Mouse (Mus musculus) neural tube, embryonic 11.5 days (tissue): Measurements from ENCODE around the gene Rcbtb2. TPM values are rescaled to one million over a fixed set of nuclear protein-coding genes. Genes with fewer than 3 reads are reported as not detected.

Source experiments
- ATAC-seq: fragments of 200-750 bp; cut with Nextera tagmentation; 2 replicates; pipeline ENCODE4 v1.8.0; 2017; ENCODE audit warnings: moderate number of reproducible peaks, mild to moderate bottlenecking, moderate TSS enrichment, moderate library complexity; ENCODE audit not compliant: insufficient read depth, low FRiP score, low TSS enrichment
- DNase-seq: peaks from one replicate; pipeline ENCODE4 v3.0.0-alpha.2; 2015; ENCODE audit warnings: low spot score
- H3K27ac ChIP-seq: fragments of 300-500 bp; sonication (generic); 2 replicates; pipeline ENCODE4 v1.5.1; 2014; ENCODE audit warnings: low read depth, mild to moderate bottlenecking, low read length
- H3K27me3 ChIP-seq: fragments of 300-500 bp; sonication (generic); 2 replicates; pipeline ENCODE4 v1.6.1; 2014; ENCODE audit warnings: mild to moderate bottlenecking, low read length, mixed read lengths; ENCODE audit not compliant: control insufficient read depth, insufficient read depth
- H3K36me3 ChIP-seq: fragments of 300-500 bp; sonication (generic); 2 replicates; pipeline ENCODE4 v1.6.1; 2014; ENCODE audit warnings: mild to moderate bottlenecking, low read length, moderate library complexity, mixed read lengths; ENCODE audit not compliant: control insufficient read depth, insufficient read depth
- H3K4me1 ChIP-seq: fragments of 300-500 bp; sonication (generic); 2 replicates; pipeline ENCODE4 v1.6.1; 2014; ENCODE audit warnings: low read length, mixed read lengths; ENCODE audit not compliant: control insufficient read depth, insufficient read depth
- H3K4me2 ChIP-seq: fragments of 300-500 bp; sonication (generic); 2 replicates; pipeline ENCODE4 v1.6.1; 2014; ENCODE audit warnings: low read depth, mild to moderate bottlenecking, moderate library complexity
- H3K4me3 ChIP-seq: fragments of 300-500 bp; sonication (generic); 2 replicates; pipeline ENCODE4 v1.5.1; 2014; ENCODE audit warnings: low read depth, low read length
- H3K9ac ChIP-seq: fragments of 300-500 bp; sonication (generic); 2 replicates; pipeline ENCODE4 v1.6.1; 2014; ENCODE audit warnings: mild to moderate bottlenecking, low read length
- H3K9me3 ChIP-seq: fragments of 300-500 bp; sonication (generic); 2 replicates; pipeline ENCODE4 v1.6.1; 2016; ENCODE audit warnings: low read length; ENCODE audit not compliant: control insufficient read depth
- WGBS: fragments of 180-500 bp; shearing (Covaris S2); extraction: QIAGEN DNeasy Blood & Tissue Kit; methylation state at CpG from one replicate; pipeline ENCODE4 v1.1.7; 2014; 5-methylcytosine and 5-hydroxymethylcytosine counted together
- polyA plus RNA-seq: library from polyadenylated mRNA; unstranded; fragments of >200 nt; fragmentation: Nextera tagmentation; extraction: Ambion mirVana; gene quantifications from 2 replicates; pipeline ENCODE4 v1.2.1, GENCODE M21; 2014

Rcbtb2 gene
- polyA plus RNA-seq, 1 experiment from 2014 or later = 167 TPM

DNA sequence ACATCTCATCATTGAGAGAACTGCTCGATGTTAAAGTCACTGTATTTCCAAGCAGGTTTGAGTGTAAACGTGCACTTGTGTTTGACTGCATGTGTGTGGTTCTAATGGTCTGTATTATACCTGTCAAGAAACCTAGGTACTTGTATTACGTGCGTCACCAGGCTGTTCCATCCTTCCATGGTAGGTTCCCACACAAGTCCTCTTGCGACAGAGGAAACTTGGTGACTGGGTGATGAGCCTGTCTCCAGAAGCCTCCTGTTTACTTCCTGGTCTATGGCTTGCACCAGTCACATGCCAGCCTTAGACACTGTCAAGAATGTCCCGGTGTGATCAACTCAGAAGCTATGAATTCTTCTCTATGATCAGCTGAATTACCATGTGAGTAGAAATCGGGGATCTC lies 15.6 kb downstream of the Rcbtb2 start:
- Histone ChIP-seq H3K36me3 (no peaks in the 10 kb centered on the region), H3K27ac (no peak overlapping the region), H3K4me2 (no peak overlapping the region), H3K9me3 (no peaks in the 10 kb centered on the region), H3K9ac (no peak overlapping the region), H3K4me1 (no peaks in the 10 kb centered on the region), H3K4me3 (no peak overlapping the region), H3K27me3 (no peaks in the 10 kb centered on the region)
- ATAC-seq (no peak), DNase-seq (no peak)
- 94% methylated on average over 7 of the region's 7 CpGs for WGBS

DNA sequence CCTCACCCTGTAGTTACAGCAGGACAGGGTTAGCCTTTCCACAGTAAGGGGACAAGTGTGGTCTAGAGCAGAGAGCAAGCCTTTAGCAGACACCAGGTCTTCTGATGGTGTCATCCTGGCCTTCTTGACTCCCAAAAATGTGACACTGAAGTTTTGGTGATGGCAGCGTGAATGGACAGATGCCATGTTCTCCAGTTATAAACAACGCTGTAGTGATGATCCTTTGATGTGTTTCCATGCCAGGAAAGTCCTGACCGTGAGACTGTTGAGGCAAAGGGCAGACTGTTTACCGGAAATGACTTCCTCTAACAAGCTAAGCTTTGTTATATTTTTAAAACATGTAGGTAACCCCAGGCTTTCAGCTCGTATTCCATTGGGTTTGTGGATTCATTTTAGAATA lies 17.0 kb downstream of the Rcbtb2 start:
- WGBS = 63% methylated on average over 5 of the region's 5 CpGs
- H3K9me3 ChIP-seq = no peaks in the 10 kb centered on the region
- no peak overlapping the region for H3K4me3 ChIP-seq
- no peak overlapping the region for H3K27ac ChIP-seq
- no peak overlapping the region for H3K9ac ChIP-seq
- no peaks in the 10 kb centered on the region for H3K36me3 ChIP-seq
- no peak for ATAC-seq
- no peak overlapping the region for H3K4me2 ChIP-seq
- H3K4me1 ChIP-seq = peaks cover 8% of the 10 kb centered on the region; the same call in 1 of the 2 replicates
- no peak for DNase-seq
- H3K27me3 ChIP-seq = no peaks in the 10 kb centered on the region

DNA sequence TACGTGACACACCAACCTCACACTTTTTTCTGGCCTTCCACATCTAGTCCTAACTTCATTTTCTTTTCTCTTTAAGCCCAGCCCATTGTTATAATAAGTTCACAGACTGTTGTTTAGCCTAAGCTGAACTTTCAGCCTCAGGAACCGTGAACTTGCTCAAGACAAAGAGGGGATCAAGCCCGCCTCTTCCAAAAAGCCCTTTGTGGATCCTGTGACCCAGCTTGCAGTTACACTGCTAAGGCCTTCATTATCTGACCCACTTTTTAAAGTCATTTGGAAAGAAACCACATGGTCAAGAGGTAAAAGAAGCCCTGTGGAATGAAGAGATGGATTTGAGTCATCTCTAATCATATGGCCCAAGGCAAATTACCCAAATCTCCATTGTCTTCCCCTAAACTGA lies 19.0 kb downstream of the Rcbtb2 start:
- 72% methylated on average over 3 of the region's 3 CpGs for WGBS
- no peak overlapping the region for H3K4me2 ChIP-seq

DNA sequence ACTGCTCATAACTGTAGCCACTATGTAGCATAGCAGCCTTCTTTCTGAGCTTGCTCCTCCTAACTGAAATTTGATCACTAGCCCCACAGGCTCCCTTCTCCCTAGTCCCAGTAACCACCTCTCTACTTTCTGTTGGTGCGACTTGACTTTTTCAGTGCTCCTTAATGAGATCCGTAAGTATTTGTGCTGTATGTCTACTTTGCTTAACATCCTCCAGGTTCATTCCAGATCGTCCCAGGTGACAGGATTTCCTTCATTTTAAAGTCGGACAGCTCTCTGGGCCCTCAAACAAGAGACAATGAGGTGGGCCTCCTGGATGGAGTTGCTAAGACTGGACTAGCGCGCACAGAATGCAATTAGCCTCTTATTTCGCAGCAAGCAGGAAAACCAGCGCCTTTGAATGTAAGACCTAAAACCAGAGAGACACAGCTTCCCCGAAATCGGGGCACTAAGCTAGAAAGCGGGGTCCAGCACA lies 19.6 kb downstream of the Rcbtb2 start:
- Histone ChIP-seq H3K9ac (peak overlapping the region; percentile 99), H3K9me3 (no peaks in the 10 kb centered on the region), H3K36me3 (no peaks in the 10 kb centered on the region), H3K27me3 (no peaks in the 10 kb centered on the region), H3K4me2 (peak overlapping the region; percentile 77), H3K4me3 (peak overlapping the region; percentile 80), H3K27ac (peak overlapping the region; percentile 99), H3K4me1 (peaks cover 8% of the 10 kb centered on the region; the same call in 1 of the 2 replicates)
- ATAC-seq (no peak), DNase-seq (no peak)
- WGBS = under 1% methylated on average over 11 of the region's 11 CpGs

More for the DNA sequence above, 19.0 kb downstream of the Rcbtb2 start:
- Histone ChIP-seq H3K9me3 (no peaks in the 10 kb centered on the region), H3K27me3 (no peaks in the 10 kb centered on the region), H3K36me3 (no peaks in the 10 kb centered on the region), H3K27ac (no peak overlapping the region), H3K4me1 (peaks cover 8% of the 10 kb centered on the region; the same call in 1 of the 2 replicates), H3K4me3 (no peak overlapping the region), H3K9ac (no peak overlapping the region; the same call in 1 of the 2 replicates)
- ATAC-seq (no peak), DNase-seq (no peak)

DNA sequence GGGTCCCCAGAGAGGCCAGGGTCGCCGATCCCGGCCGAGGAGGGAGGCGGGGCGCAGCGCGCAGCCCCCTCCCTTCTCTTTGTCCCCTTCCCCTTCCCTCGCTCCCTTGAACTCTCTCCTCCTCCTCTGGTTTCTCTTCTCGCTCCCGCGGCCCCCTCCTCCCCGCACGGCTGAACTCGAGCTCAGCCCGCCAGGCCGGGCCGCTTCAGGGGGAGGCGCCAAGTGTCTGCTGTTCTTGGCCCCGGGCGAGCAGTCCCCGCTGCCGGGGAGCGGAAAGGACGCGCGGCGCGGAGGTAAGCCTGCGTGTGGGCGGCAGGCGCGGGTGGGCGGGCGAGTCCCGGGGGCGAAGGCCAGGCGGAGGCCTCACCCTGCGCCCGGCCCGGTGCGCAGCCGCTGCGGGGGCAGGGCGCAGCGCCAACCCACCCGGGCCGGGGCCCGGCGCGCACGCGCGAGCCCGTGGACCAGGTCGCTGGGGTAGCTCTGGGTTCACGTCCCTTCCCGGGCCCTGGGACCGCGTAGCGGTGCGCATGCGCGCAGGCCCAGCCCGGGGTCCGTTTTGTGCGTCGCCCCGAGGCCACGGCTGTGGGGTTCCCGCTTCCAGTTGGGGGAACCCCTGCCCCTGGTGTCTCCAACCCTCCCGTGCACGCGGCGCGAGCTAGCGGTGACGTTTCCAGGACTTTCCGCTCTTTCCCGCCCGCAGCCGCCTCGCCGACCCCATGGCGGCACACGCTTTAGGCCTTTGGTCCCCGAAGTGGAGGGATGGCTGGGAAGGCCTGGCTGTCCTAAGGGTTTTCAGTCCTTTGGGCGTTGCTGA lies 20.3 kb downstream of the Rcbtb2 start:
- peak; percentile 89 for DNase-seq
- H3K9ac ChIP-seq = peak overlapping the region; percentile 99
- H3K9me3 ChIP-seq = no peaks in the 10 kb centered on the region
- H3K27ac ChIP-seq = peak overlapping the region; percentile 99
- peak overlapping the region; percentile 80 for H3K4me3 ChIP-seq
- H3K4me2 ChIP-seq = peak overlapping the region; percentile 77
- ATAC-seq = peak; percentile 93
- under 1% methylated on average over 84 of the region's 88 CpGs for WGBS
- H3K36me3 ChIP-seq = no peaks in the 10 kb centered on the region
- no peaks in the 10 kb centered on the region for H3K27me3 ChIP-seq
- peaks cover 8% of the 10 kb centered on the region; the same call in 1 of the 2 replicates for H3K4me1 ChIP-seq

DNA sequence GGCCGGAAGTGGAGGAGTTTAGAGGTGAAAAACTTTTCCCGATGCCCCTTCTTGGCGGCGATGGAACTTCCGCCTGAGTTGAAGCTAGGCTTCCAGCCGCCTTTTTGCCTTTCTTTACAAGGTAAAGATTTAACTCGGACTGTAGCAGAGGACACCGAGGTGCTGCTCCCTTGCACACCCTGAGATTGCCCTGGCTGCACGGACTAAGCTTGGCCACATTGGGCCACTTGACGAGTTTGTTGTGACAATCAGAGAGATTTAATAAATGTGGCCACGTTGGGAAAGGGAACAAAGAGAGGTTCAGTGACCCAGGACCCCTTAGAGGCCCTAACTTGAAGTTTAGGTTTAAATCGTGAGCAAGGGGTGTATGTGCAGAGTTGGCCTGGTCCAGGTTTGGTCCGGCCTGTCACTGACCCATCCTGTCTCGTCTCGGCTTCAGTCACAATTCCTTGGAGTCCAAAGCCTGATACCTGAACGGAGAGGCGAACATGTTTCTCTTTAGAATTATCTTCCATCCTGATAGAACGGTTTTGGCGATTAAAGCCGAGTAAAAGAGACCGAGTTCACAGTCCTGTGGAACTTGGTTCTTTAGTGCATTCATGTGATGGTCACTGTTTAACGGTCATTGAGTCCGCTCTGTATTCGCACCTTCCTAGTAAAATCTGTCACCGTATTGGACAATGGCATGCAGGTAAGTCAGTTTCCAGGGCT lies 21.0 kb downstream of the Rcbtb2 start:
- peak overlapping the region; percentile 80 for H3K4me3 ChIP-seq
- no peaks in the 10 kb centered on the region for H3K36me3 ChIP-seq
- 0 out of 2 replicates have a peak, but pooled peaks have one; percentile 3 for ATAC-seq
- peak overlapping the region; percentile 77 for H3K4me2 ChIP-seq
- peak overlapping the region; percentile 99 for H3K27ac ChIP-seq
- peaks cover 8% of the 10 kb centered on the region; the same call in 1 of the 2 replicates for H3K4me1 ChIP-seq
- WGBS = 43% methylated on average over 25 of the region's 25 CpGs
- peak; percentile 14 for DNase-seq
- H3K27me3 ChIP-seq = no peaks in the 10 kb centered on the region
- H3K9ac ChIP-seq = peak overlapping the region; percentile 99
- no peaks in the 10 kb centered on the region for H3K9me3 ChIP-seq

DNA sequence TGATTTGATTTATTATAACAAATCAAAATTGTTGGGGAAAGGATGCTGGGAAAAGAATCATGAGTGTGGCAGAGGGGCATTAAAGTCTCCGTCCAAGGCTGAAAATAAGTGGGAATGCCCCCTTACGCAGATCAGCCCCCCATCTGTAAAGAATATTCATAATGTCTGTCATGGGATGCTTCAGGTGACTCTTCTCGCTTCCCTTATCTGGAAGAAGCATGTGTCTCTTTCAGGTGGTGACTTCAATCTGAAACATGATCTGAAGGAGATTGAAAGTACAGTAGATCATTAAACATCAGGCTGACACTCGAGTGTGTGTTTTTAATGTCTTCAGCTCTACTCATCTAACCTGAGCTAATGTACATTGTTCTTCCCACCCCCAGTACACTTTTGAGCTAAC lies 22.7 kb downstream of the Rcbtb2 start:
- peaks cover 8% of the 10 kb centered on the region; the same call in 1 of the 2 replicates for H3K4me1 ChIP-seq
- ATAC-seq = no peak
- no peak overlapping the region for H3K4me3 ChIP-seq
- DNase-seq = no peak
- no peak overlapping the region for H3K27ac ChIP-seq
- no peaks in the 10 kb centered on the region for H3K27me3 ChIP-seq
- H3K9me3 ChIP-seq = no peaks in the 10 kb centered on the region
- no peaks in the 10 kb centered on the region for H3K36me3 ChIP-seq
- no peak overlapping the region for H3K9ac ChIP-seq
- WGBS = 91% methylated on average over 4 of the region's 4 CpGs
- H3K4me2 ChIP-seq = no peak overlapping the region

DNA sequence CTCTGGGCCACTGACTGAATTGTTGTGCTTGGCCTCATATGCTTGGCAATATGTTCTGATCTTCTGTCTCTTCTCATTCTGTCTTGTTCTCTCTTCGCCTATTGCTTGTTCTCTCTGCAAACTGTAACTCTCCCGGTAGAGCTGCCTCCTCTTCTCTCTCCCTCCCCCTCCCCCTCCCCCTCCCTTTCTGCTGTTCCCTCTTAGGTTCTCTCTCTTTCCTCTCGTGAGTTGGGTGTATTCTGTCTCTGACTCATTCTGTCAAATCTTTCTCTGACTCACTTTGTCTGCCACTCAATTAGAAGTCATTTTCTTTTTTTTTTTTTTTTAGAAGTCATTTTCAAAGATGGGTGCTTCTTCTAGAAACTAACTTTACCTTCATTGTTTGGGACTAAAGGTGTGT lies 23.9 kb downstream of the Rcbtb2 start:
- no peaks in the 10 kb centered on the region for H3K27me3 ChIP-seq
- WGBS = 59% methylated on average over 3 of the region's 3 CpGs
- H3K4me1 ChIP-seq = peaks cover 8% of the 10 kb centered on the region; the same call in 1 of the 2 replicates
- H3K9me3 ChIP-seq = no peaks in the 10 kb centered on the region
- no peak overlapping the region for H3K9ac ChIP-seq
- H3K4me3 ChIP-seq = no peak overlapping the region
- H3K27ac ChIP-seq = no peak overlapping the region
- no peak for ATAC-seq
- no peak overlapping the region for H3K4me2 ChIP-seq
- no peak for DNase-seq
- H3K36me3 ChIP-seq = no peaks in the 10 kb centered on the region; the same call in 1 of the 2 replicates
